Mouse (Mus musculus) erythroblast, embryonic 14.5 days (primary cell): Measurements from ENCODE around the gene Trappc2l.

Source experiments
- GATA1 ChIP-seq: IDR thresholded peaks from 2 replicates; pipeline ENCODE4 v1.6.1; 2012; ENCODE audit warnings: low read length, inconsistent platforms, mixed read lengths
- TAL1 ChIP-seq: IDR thresholded peaks from 3 replicates; pipeline ENCODE4 v1.6.1; 2012; ENCODE audit warnings: low read length, inconsistent platforms, mixed read lengths

GRCm38 (mm10) chr8:122623844-122624642, 12.6 kb downstream of the Trappc2l start:
- TF ChIP-seq TAL1 (no peak), GATA1 (no peak)
